In the genomic region with DNA sequence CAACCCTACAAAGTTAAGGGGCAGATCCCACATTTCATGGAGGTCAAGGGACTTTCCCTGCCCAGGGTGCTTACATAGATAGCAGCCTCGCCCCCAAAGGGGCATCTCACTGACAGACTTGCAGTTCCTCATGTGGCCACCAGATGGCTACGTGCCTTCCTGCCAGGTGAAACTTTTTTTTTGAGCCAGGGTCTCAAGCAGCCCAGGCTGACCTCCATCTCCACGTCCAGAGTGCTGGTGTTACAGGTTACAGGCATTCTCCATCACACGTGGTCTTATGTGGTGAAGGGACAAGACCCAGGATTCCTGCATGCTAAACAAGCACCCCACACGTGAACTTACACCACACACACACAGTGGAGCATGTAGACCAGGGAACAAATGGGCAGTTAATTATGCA, we compare ENCODE assay signal across 9 mouse cellular contexts. TPM values are rescaled to one million over a fixed set of nuclear protein-coding genes. Genes with fewer than 3 reads are reported as not detected.
DNase-seq lines count a peak whose midpoint lies in the region; ATAC-seq and TF ChIP-seq lines count a peak whose summit lies in the region.
"Had no signal": no experiment of that assay in that cellular context is flagged by ENCODE, and none has a peak within 500 bp of the region (broad histone marks: within the 10 kb centered on the region; RNA-seq: fewer than 3 reads in every experiment).

No protein-coding gene starts in this region.

- H3K9ac ChIP-seq in liver, embryonic 12.5 days, result no peak overlapping the region
- H3K9ac ChIP-seq in forebrain, postnatal 0 days, result no peak overlapping the region
- H3K9ac ChIP-seq in lung, embryonic 14.5 days, result no peak overlapping the region

- peaks cover 92% of the 10 kb centered on the region for H3K27me3 ChIP-seq in liver, embryonic 12.5 days (replicated peaks)
- H3K27me3 ChIP-seq in forebrain, postnatal 0 days (ENCODE audit: insufficient read depth, low read length), result peaks cover 11% of the 10 kb centered on the region; the same call in 1 of the 2 replicates
- peaks cover 15% of the 10 kb centered on the region; the same call in 1 of the 2 replicates for H3K27me3 ChIP-seq in lung, embryonic 14.5 days (ENCODE audit: insufficient read depth, low read length)
- peaks cover under 1% of the 10 kb centered on the region; the same call in 1 of the 2 replicates for H3K27me3 ChIP-seq in spleen, adult 2 months (ENCODE audit: control insufficient read depth, insufficient read depth, low read length)

- peaks cover 19% of the 10 kb centered on the region for H3K4me1 ChIP-seq in liver, embryonic 12.5 days
- H3K4me1 ChIP-seq in forebrain, postnatal 0 days (ENCODE audit: insufficient read depth), result peaks cover 7% of the 10 kb centered on the region; the same call in 1 of the 2 replicates
- H3K4me1 ChIP-seq in lung, embryonic 14.5 days (ENCODE audit: insufficient read depth), result peaks cover 5% of the 10 kb centered on the region
- no peaks in the 10 kb centered on the region for H3K4me1 ChIP-seq in spleen, adult 2 months (ENCODE audit: control insufficient read depth, insufficient read depth, insufficient read length)

- TF ChIP-seq CTCF in forebrain, postnatal 0 days (IDR thresholded peaks at IDR 0.05; ENCODE audit: low read depth), result peak; percentile 96
- TF ChIP-seq CTCF in lung, embryonic 14.5 days (IDR thresholded peaks at IDR 0.05; ENCODE audit: low read depth), result peak; percentile 98
- peak; percentile 75; the same call in 1 of the 2 replicates for TF ChIP-seq CTCF in spleen, adult 2 months (IDR thresholded peaks at IDR 0.05; ENCODE audit: extremely low read depth, insufficient read depth, insufficient read length, insufficient replicate concordance)

- H3K9me3 ChIP-seq in liver, embryonic 12.5 days (replicated peaks), result no peaks in the 10 kb centered on the region
- no peaks in the 10 kb centered on the region for H3K9me3 ChIP-seq in forebrain, postnatal 0 days (ENCODE audit: low read length)
- no peaks in the 10 kb centered on the region for H3K9me3 ChIP-seq in lung, embryonic 14.5 days (ENCODE audit: low read depth, low read length)
- H3K9me3 ChIP-seq: megakaryocyte, embryonic 14.5 days had no signal

- no peak overlapping the region for H3K4me3 ChIP-seq in liver, embryonic 12.5 days
- no peak overlapping the region for H3K4me3 ChIP-seq in forebrain, postnatal 0 days (ENCODE audit: low read depth, low read length)
- no peak overlapping the region for H3K4me3 ChIP-seq in lung, embryonic 14.5 days (ENCODE audit: low read depth, low read length)
- H3K4me3 ChIP-seq in spleen, adult 2 months (ENCODE audit: extremely low read depth, insufficient read depth, insufficient read length), result no peak overlapping the region
- H3K4me3 ChIP-seq: megakaryocyte, embryonic 14.5 days had no signal

- peak; percentile 66 for DNase-seq in liver
- DNase-seq in Muller cell, postnatal 12 days (ENCODE audit: inconsistent ontology term), result peak; percentile 65
- peak; percentile 60 for DNase-seq in cerebellum, adult 11-12 months
- peak; percentile 76 for DNase-seq in forebrain, postnatal 0 days
- DNase-seq in lung, embryonic 14.5 days, result peak; percentile 86
- peak in 1 of 2 experiments; percentile 59 for DNase-seq in spleen, adult 2 months (ENCODE audit: low read depth in 1 of 2, low spot score in 2 of 2)

- TF ChIP-seq POLR2A in spleen, adult 2 months (IDR thresholded peaks at IDR 0.05; ENCODE audit: low read depth, low read length), result no peak

- no peaks in the 10 kb centered on the region for H3K36me3 ChIP-seq in liver, embryonic 12.5 days
- H3K36me3 ChIP-seq in forebrain, postnatal 0 days (ENCODE audit: insufficient read depth), result no peaks in the 10 kb centered on the region
- no peaks in the 10 kb centered on the region for H3K36me3 ChIP-seq in lung, embryonic 14.5 days (ENCODE audit: insufficient read depth)
- H3K36me3 ChIP-seq in spleen, adult 2 months (ENCODE audit: control insufficient read depth, insufficient read depth, low read length), result no peaks in the 10 kb centered on the region

- no peak overlapping the region for H3K4me2 ChIP-seq in liver, embryonic 12.5 days
- H3K4me2 ChIP-seq in forebrain, postnatal 0 days (ENCODE audit: low read depth), result no peak overlapping the region
- H3K4me2 ChIP-seq in lung, embryonic 14.5 days, result no peak overlapping the region

- H3K27ac ChIP-seq in liver, embryonic 12.5 days, result no peak overlapping the region
- no peak overlapping the region for H3K27ac ChIP-seq in forebrain, postnatal 0 days (ENCODE audit: low read depth, low read length)
- no peak overlapping the region for H3K27ac ChIP-seq in lung, embryonic 14.5 days (ENCODE audit: low read depth)
- H3K27ac ChIP-seq in spleen, adult 2 months (ENCODE audit: insufficient read depth, low read length), result no peak overlapping the region

- WGBS in liver, embryonic 12.5 days (ENCODE audit: insufficient replicate concordance), result 5% methylated on average over 5 of the region's 5 CpGs
- WGBS in forebrain, postnatal 0 days, result 3% methylated on average over 5 of the region's 5 CpGs
- WGBS in lung, embryonic 14.5 days, result 4% methylated on average over 5 of the region's 5 CpGs
- WGBS in spleen, adult 2 months, result 17% methylated on average over 5 of the region's 5 CpGs

- no peak for ATAC-seq in liver, embryonic 12.5 days
- no peak for ATAC-seq in forebrain, postnatal 0 days
- ATAC-seq in lung, embryonic 14.5 days (ENCODE audit: insufficient read depth), result no peak

RNA-seq across cellular contexts. Expression of a gene that starts 5.3 kb away (rescaled TPM):
- polyA plus RNA-seq in liver, embryonic 12.5 days (2016; fragmentation: Nextera tagmentation; extraction: Ambion mirVana), result not detected in 2 replicates
- 1.1 and 2.2 TPM in 2 replicates for total RNA-seq in forebrain, postnatal 0 days (2014; rRNA removed)
- polyA plus RNA-seq in forebrain, postnatal 0 days (2015; fragmentation: Nextera tagmentation; extraction: Ambion mirVana), result 2.6 and 2.7 TPM in 2 replicates
- polyA plus RNA-seq in lung, embryonic 14.5 days (2014; fragmentation: Nextera tagmentation; extraction: Ambion mirVana), result 0.18 TPM in 1 of 2 replicates, not detected in the other
- polyA plus RNA-seq in spleen, adult 2 months (2012; rRNA removed), result 0.02 TPM in 1 of 2 replicates, not detected in the other
- total RNA-seq: heart, adult 18-20 months had no signal

RNA-seq across cellular contexts. Expression of a gene that starts 5.7 kb away (rescaled TPM):
- polyA plus RNA-seq in liver, embryonic 12.5 days (2016; fragmentation: Nextera tagmentation; extraction: Ambion mirVana), result 0.12 and 0.26 TPM in 2 replicates
- total RNA-seq in forebrain, postnatal 0 days (2014; rRNA removed), result 2.8 and 4.6 TPM in 2 replicates
- 4.2 and 6.1 TPM in 2 replicates for polyA plus RNA-seq in forebrain, postnatal 0 days (2015; fragmentation: Nextera tagmentation; extraction: Ambion mirVana)
- 5.0 and 7.4 TPM in 2 replicates for polyA plus RNA-seq in lung, embryonic 14.5 days (2014; fragmentation: Nextera tagmentation; extraction: Ambion mirVana)
- 0.19 and 0.54 TPM in 2 replicates for polyA plus RNA-seq in spleen, adult 2 months (2012; rRNA removed)
- total RNA-seq: heart, adult 18-20 months had no signal

RNA-seq across cellular contexts. Expression of a gene that starts 23.0 kb away (rescaled TPM):
- 2.8 and 3.6 TPM in 2 replicates for polyA plus RNA-seq in liver, embryonic 12.5 days (2016; fragmentation: Nextera tagmentation; extraction: Ambion mirVana)
- total RNA-seq in forebrain, postnatal 0 days (2014; rRNA removed), result 4.7 and 7.2 TPM in 2 replicates
- 4.3 and 4.4 TPM in 2 replicates for polyA plus RNA-seq in forebrain, postnatal 0 days (2015; fragmentation: Nextera tagmentation; extraction: Ambion mirVana)
- polyA plus RNA-seq in lung, embryonic 14.5 days (2014; fragmentation: Nextera tagmentation; extraction: Ambion mirVana), result 2.0 and 2.2 TPM in 2 replicates
- 4.0 and 5.8 TPM in 2 replicates for polyA plus RNA-seq in spleen, adult 2 months (2012; rRNA removed)

RNA-seq across cellular contexts. Expression of a gene that starts 45.3 kb away (rescaled TPM):
- 0.37 and 0.46 TPM in 2 replicates for polyA plus RNA-seq in liver, embryonic 12.5 days (2016; fragmentation: Nextera tagmentation; extraction: Ambion mirVana)
- 0.69 TPM in 1 of 2 replicates, not detected in the other for total RNA-seq in forebrain, postnatal 0 days (2014; rRNA removed)
- 0.14 and 0.52 TPM in 2 replicates for polyA plus RNA-seq in forebrain, postnatal 0 days (2015; fragmentation: Nextera tagmentation; extraction: Ambion mirVana)
- polyA plus RNA-seq in lung, embryonic 14.5 days (2014; fragmentation: Nextera tagmentation; extraction: Ambion mirVana), result 0.73 and 0.84 TPM in 2 replicates
- 6.8 and 7.1 TPM in 2 replicates for polyA plus RNA-seq in spleen, adult 2 months (2012; rRNA removed)

RNA-seq across cellular contexts. Expression of a gene that starts 60.0 kb away (rescaled TPM):
- polyA plus RNA-seq in liver, embryonic 12.5 days (2016; fragmentation: Nextera tagmentation; extraction: Ambion mirVana), result 47.6 and 48.4 TPM in 2 replicates
- 108 and 125 TPM in 2 replicates for total RNA-seq in forebrain, postnatal 0 days (2014; rRNA removed)
- 146 and 157 TPM in 2 replicates for polyA plus RNA-seq in forebrain, postnatal 0 days (2015; fragmentation: Nextera tagmentation; extraction: Ambion mirVana)
- 86.5 and 88.1 TPM in 2 replicates for polyA plus RNA-seq in lung, embryonic 14.5 days (2014; fragmentation: Nextera tagmentation; extraction: Ambion mirVana)
- 58.0 and 61.0 TPM in 2 replicates for polyA plus RNA-seq in spleen, adult 2 months (2012; rRNA removed)
